In genomic region chr10:84481327-84481671, GRCm38 (mm10) we compare ENCODE assay signal across 8 mouse cellular contexts. TPM values are rescaled to one million over a fixed set of nuclear protein-coding genes. Genes with fewer than 3 reads are reported as not detected.
A peak's percentile ranks its signal among the peaks of the same experiment; 100 is the strongest.
DNase-seq lines count a peak whose midpoint lies in the region; ATAC-seq and TF ChIP-seq lines count a peak whose summit lies in the region.

No protein-coding gene starts in this region.

- TF ChIP-seq EP300 in CH12.LX (IDR thresholded peaks at IDR 0.05; ENCODE audit: low read length) = no peak

- H3K4me2 ChIP-seq in heart, embryonic 16.5 days (ENCODE audit: low read depth, low read length) = no peak overlapping the region; the same call in 1 of the 2 replicates
- H3K4me2 ChIP-seq in CH12.LX (ENCODE audit: insufficient read depth, low read depth, poor library complexity, severe bottlenecking) = peak overlapping the region; percentile 61; the same call in 1 of the 2 replicates
- H3K4me2 ChIP-seq in embryonic facial prominence, embryonic 11.5 days (ENCODE audit: low read depth, low read length) = no peak overlapping the region

- in situ Hi-C loops in CH12.LX (cut with MboI; ENCODE audit: low pct_ligation_motif_present, low pct_unique_long_range_greater_than_20kb, low sequenced_read_pairs) = no loop called here

- DNase-seq in heart, postnatal 14 days = no peak
- no peak for DNase-seq in CH12.LX (ENCODE audit: extremely low read depth)
- peak; percentile 18 for DNase-seq in embryonic facial prominence, embryonic 11.5 days (ENCODE audit: low spot score)
- peak; percentile 36 to 69 for DNase-seq in kidney, postnatal 36 days
- no peak for DNase-seq in cerebellum, postnatal 14 days
- no peak for DNase-seq in cerebellum, adult 11-12 months
- no peak for DNase-seq in frontal cortex, adult 2 months (ENCODE audit: extremely low spot score in 1 of 2, low spot score in 1 of 2)

- no peak overlapping the region for H3K9ac ChIP-seq in heart, embryonic 16.5 days (ENCODE audit: low read length)
- H3K9ac ChIP-seq in CH12.LX (ENCODE audit: insufficient read depth, low read depth) = no peak overlapping the region
- no peak overlapping the region for H3K9ac ChIP-seq in embryonic facial prominence, embryonic 11.5 days (replicated peaks; ENCODE audit: low read length)

- no peak overlapping the region for H3K4me3 ChIP-seq in heart, embryonic 16.5 days (ENCODE audit: low read length)
- H3K4me3 ChIP-seq in CH12.LX (replicated peaks in 1 of 3; ENCODE audit: low read depth in 2 of 3, low read length in 2 of 3, poor library complexity in 1 of 3) = no peak overlapping the region
- H3K4me3 ChIP-seq in embryonic facial prominence, embryonic 11.5 days (ENCODE audit: low read depth, low read length) = no peak overlapping the region

- H3K27ac ChIP-seq in heart, embryonic 16.5 days (ENCODE audit: low read length) = peak overlapping the region; percentile 84
- no peak overlapping the region for H3K27ac ChIP-seq in CH12.LX (ENCODE audit: insufficient read depth, low read depth)
- no peak overlapping the region for H3K27ac ChIP-seq in embryonic facial prominence, embryonic 11.5 days (replicated peaks; ENCODE audit: low read depth, low read length)

- H3K4me1 ChIP-seq in heart, embryonic 16.5 days (ENCODE audit: control insufficient read depth, insufficient read depth, low read length) = peaks cover 13% of the 10 kb centered on the region
- peaks cover 5 to 18% of the 10 kb centered on the region in 2 experiments; a peak in 3 of 4 replicates for H3K4me1 ChIP-seq in CH12.LX (ENCODE audit: control insufficient read depth in 1 of 2, insufficient read depth in 2 of 2)
- H3K4me1 ChIP-seq in embryonic facial prominence, embryonic 11.5 days (ENCODE audit: control insufficient read depth, insufficient read depth, low read length) = no peaks in the 10 kb centered on the region; the same call in 1 of the 2 replicates

- H3K27me3 ChIP-seq in heart, embryonic 16.5 days (ENCODE audit: control insufficient read depth, insufficient read depth, low read length) = no peaks in the 10 kb centered on the region
- no peaks in the 10 kb centered on the region for H3K27me3 ChIP-seq in CH12.LX (replicated peaks)
- no peaks in the 10 kb centered on the region for H3K27me3 ChIP-seq in embryonic facial prominence, embryonic 11.5 days (ENCODE audit: control insufficient read depth, insufficient read depth, low read length)

- dilution Hi-C loops in CH12.LX (cut with MboI; ENCODE audit: extremely low pct_ligation_motif_present, extremely low pct_unique_long_range_greater_than_20kb, low sequenced_read_pairs) = no loop called here

- intact Hi-C loops in heart, postnatal 14 days (cut with DNase I) = no loop called here

- no peaks in the 10 kb centered on the region for H3K79me2 ChIP-seq in CH12.LX (replicated peaks; ENCODE audit: control insufficient read depth, extremely low read depth, insufficient read depth, poor library complexity, severe bottlenecking)

- TF ChIP-seq POLR2A in CH12.LX (IDR thresholded peaks at IDR 0.05; ENCODE audit: low read depth, low read length) = no peak

- no peaks in the 10 kb centered on the region for H3K36me3 ChIP-seq in heart, embryonic 16.5 days (ENCODE audit: control insufficient read depth, insufficient read depth)
- no peaks in the 10 kb centered on the region for H3K36me3 ChIP-seq in CH12.LX (replicated peaks in 1 of 2; ENCODE audit: control insufficient read depth in 1 of 2, insufficient read depth in 1 of 2, low read length in 1 of 2)
- no peaks in the 10 kb centered on the region for H3K36me3 ChIP-seq in embryonic facial prominence, embryonic 11.5 days (replicated peaks; ENCODE audit: control insufficient read depth, insufficient read depth, low read depth, low read length)

- no peak for ATAC-seq in heart, embryonic 16.5 days (replicated peaks; ENCODE audit: extremely low read depth, insufficient read depth, low FRiP score)
- ATAC-seq in embryonic facial prominence, embryonic 11.5 days (replicated peaks; ENCODE audit: insufficient number of reproducible peaks, low FRiP score, low TSS enrichment, low read depth) = no peak

- no peak for TF ChIP-seq RAD21 in CH12.LX (IDR thresholded peaks at IDR 0.05; ENCODE audit: low read depth, low read length)

- 60% methylated on average over 5 of the region's 5 CpGs for WGBS in heart, embryonic 16.5 days
- WGBS in embryonic facial prominence, embryonic 11.5 days = 46% methylated on average over 5 of the region's 5 CpGs

- TF ChIP-seq CTCF in CH12.LX (conservative IDR thresholded peaks at IDR 0.05 in 1 of 2, IDR thresholded peaks at IDR 0.05 in 1 of 2; ENCODE audit: low read depth in 2 of 2, low read length in 2 of 2) = no peak

- H3K9me3 ChIP-seq in heart, embryonic 16.5 days (replicated peaks; ENCODE audit: control insufficient read depth, low read length) = no peaks in the 10 kb centered on the region
- H3K9me3 ChIP-seq in CH12.LX (replicated peaks; ENCODE audit: low read length) = peaks cover 7% of the 10 kb centered on the region
- peaks cover 2% of the 10 kb centered on the region; the same call in 1 of the 2 replicates for H3K9me3 ChIP-seq in embryonic facial prominence, embryonic 11.5 days (replicated peaks; ENCODE audit: control insufficient read depth, low read length)

TF ChIP-seq in CH12.LX, 34 proteins besides CTCF, POLR2A, EP300 and RAD21:
- TF ChIP-seq USF2 (conservative IDR thresholded peaks at IDR 0.05; ENCODE audit: low read depth, low read length) = no peak
- no peak for TF ChIP-seq MAX (IDR thresholded peaks at IDR 0.05; ENCODE audit: low read length)
- no peak for TF ChIP-seq ZMIZ1 (IDR thresholded peaks at IDR 0.05; ENCODE audit: low read depth, low read length)
TF ChIP-seq in CH12.LX: peak in this region for 0.

RNA-seq across cellular contexts. Expression of gene Nuak1, which starts 40.9 kb away (rescaled TPM):
- 3.0 and 3.2 TPM in 2 replicates for polyA plus RNA-seq in heart, embryonic 16.5 days (2015; fragmentation: Nextera tagmentation; extraction: Ambion mirVana)
- total RNA-seq in heart, postnatal 14 days (2021) = 10 to 100 TPM; 19.9 to 20.6 TPM
- total RNA-seq in CH12.LX (2012; rRNA removed) (1.2 TPM in 2 replicates), CH12.LX (2014; rRNA removed) (1.4 and 1.6 TPM in 2 replicates)
- 3.2 and 3.4 TPM in 2 replicates for polyA plus RNA-seq in CH12.LX (2012; ENCODE audit: insufficient read length, low read depth)
- polyA plus RNA-seq in embryonic facial prominence, embryonic 11.5 days (2014; fragmentation: Nextera tagmentation; extraction: Ambion mirVana) = 3.5 and 4.6 TPM in 2 replicates
- 23.4 and 24.2 TPM in 2 replicates for polyA plus RNA-seq in frontal cortex, adult 2 months (2012; rRNA removed)

RNA-seq across cellular contexts. Expression of gene Ckap4, which starts 52.6 kb away (rescaled TPM):
- polyA plus RNA-seq in heart, embryonic 16.5 days (2015; fragmentation: Nextera tagmentation; extraction: Ambion mirVana) = 56.5 and 75.5 TPM in 2 replicates
- 10 to 100 TPM; 34.1 to 44.0 TPM for total RNA-seq in heart, postnatal 14 days (2021)
- total RNA-seq in CH12.LX (2012; rRNA removed) (35.0 and 40.6 TPM in 2 replicates), CH12.LX (2014; rRNA removed) (24.4 and 25.2 TPM in 2 replicates)
- polyA plus RNA-seq in CH12.LX (2012; ENCODE audit: insufficient read length, low read depth) = 66.6 and 71.2 TPM in 2 replicates
- polyA plus RNA-seq in embryonic facial prominence, embryonic 11.5 days (2014; fragmentation: Nextera tagmentation; extraction: Ambion mirVana) = 80.2 and 82.1 TPM in 2 replicates
- 14.2 and 15.8 TPM in 2 replicates for polyA plus RNA-seq in frontal cortex, adult 2 months (2012; rRNA removed)

Comparison
In these comparisons a context has a peak if more than half of its experiments do, and no peak if none do; other contexts are left out.
1. DNase-seq: peak in embryonic facial prominence, embryonic 11.5 days (single experiment) and kidney, postnatal 36 days (2 of 2); none in heart, postnatal 14 days (0 of 2), CH12.LX (single experiment), cerebellum, postnatal 14 days (0 of 2), cerebellum, adult 11-12 months (single experiment) and frontal cortex, adult 2 months (0 of 2).